Mouse (Mus musculus) forebrain, postnatal 0 days (tissue): ENCODE data around the gene Asb11. TPM values are rescaled to one million over a fixed set of nuclear protein-coding genes. Genes with fewer than 3 reads are reported as not detected.

Source experiments
- ATAC-seq: fragments of 200-750 bp; cut with Nextera tagmentation; 2 replicates; pipeline ENCODE4 v1.8.0; 2017; ENCODE audit warnings: mild to moderate bottlenecking, moderate library complexity
- DNase-seq: peaks from one replicate; pipeline ENCODE4 v3.0.0-alpha.2; 2015
- H3K27ac ChIP-seq: fragments of 300-500 bp; sonication (generic); 2 replicates; pipeline ENCODE4 v1.5.1; 2014; ENCODE audit warnings: low read depth, mild to moderate bottlenecking, antibody characterized with exemption, low read length, moderate library complexity, mixed read lengths
- H3K27me3 ChIP-seq: fragments of 300-500 bp; sonication (generic); 2 replicates; pipeline ENCODE4 v1.6.1; 2014; ENCODE audit warnings: mild to moderate bottlenecking, low read length, mixed read lengths; ENCODE audit not compliant: insufficient read depth
- H3K36me3 ChIP-seq: fragments of 300-500 bp; sonication (generic); 2 replicates; pipeline ENCODE4 v1.6.1; 2014; ENCODE audit warnings: mild to moderate bottlenecking, moderate library complexity; ENCODE audit not compliant: insufficient read depth
- H3K4me1 ChIP-seq: fragments of 300-500 bp; sonication (generic); 2 replicates; pipeline ENCODE4 v1.6.1; 2014; ENCODE audit warnings: antibody characterized with exemption; ENCODE audit not compliant: insufficient read depth
- H3K4me2 ChIP-seq: fragments of 300-500 bp; sonication (generic); 2 replicates; pipeline ENCODE4 v1.6.1; 2014; ENCODE audit warnings: low read depth, mild to moderate bottlenecking, moderate library complexity
- H3K4me3 ChIP-seq: fragments of 300-500 bp; sonication (generic); 2 replicates; pipeline ENCODE4 v1.5.1; 2014; ENCODE audit warnings: low read depth, low read length, mixed read lengths
- H3K9ac ChIP-seq: fragments of 300-500 bp; sonication (generic); 2 replicates; pipeline ENCODE4 v1.6.1; 2014; ENCODE audit warnings: mild to moderate bottlenecking
- H3K9me3 ChIP-seq: fragments of 300-500 bp; sonication (generic); 2 replicates; pipeline ENCODE4 v1.6.1; 2016; ENCODE audit warnings: low read length
- CTCF ChIP-seq: sonication (generic); IDR thresholded peaks from 2 replicates; pipeline ENCODE4 v1.5.1; 2016; ENCODE audit warnings: antibody characterized with exemption, control low read depth, low read depth
- WGBS: fragments of 180-500 bp; shearing (Covaris S2); extraction: QIAGEN DNeasy Blood & Tissue Kit; methylation state at CpG from one replicate; pipeline ENCODE4 v1.1.7; 2014; 5-methylcytosine and 5-hydroxymethylcytosine counted together
- polyA plus RNA-seq: library from polyadenylated mRNA; unstranded; fragments of >200 nt; fragmentation: Nextera tagmentation; extraction: Ambion mirVana; gene quantifications from 2 replicates; pipeline ENCODE4 v1.2.1, GENCODE M21; 2015
- total RNA-seq: library from RNA; depleted of rRNA; stranded (reverse); fragments of >200 nt; gene quantifications from 2 replicates; pipeline ENCODE4 v1.2.3, GENCODE M21; 2014

The Asb11 gene
- total and polyA plus RNA-seq, 2 experiments from 2014 or later: 0.13 TPM; not detected in 1

DNA sequence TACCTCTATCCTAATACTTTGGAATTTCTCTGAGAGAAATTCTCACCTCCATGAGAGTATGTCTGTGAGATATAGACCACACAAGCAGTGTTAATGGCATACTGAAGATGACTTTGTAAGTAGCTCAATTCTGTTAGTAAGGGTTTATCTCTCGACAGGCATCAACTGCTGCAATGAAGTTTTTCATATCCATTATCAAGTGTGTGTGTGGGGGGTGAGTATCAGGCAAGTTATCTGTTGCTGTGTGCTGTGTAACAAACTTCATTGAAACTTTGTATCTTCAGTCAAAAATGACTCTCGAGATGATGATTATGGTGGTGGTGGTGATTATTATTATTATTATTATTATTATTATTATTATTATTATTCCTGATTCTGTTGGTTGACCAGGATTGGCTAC lies 20.0 kb upstream of the Asb11 start:
- ATAC-seq (no peak), DNase-seq (no peak)
- 90% methylated on average over 2 of the region's 2 CpGs for WGBS
- H3K4me1 ChIP-seq: no peaks in the 10 kb centered on the region
- H3K9ac ChIP-seq: no peak overlapping the region
- no peaks in the 10 kb centered on the region for H3K36me3 ChIP-seq
- no peak overlapping the region for H3K4me2 ChIP-seq
- TF ChIP-seq CTCF: no peak
- H3K27ac ChIP-seq: no peak overlapping the region
- no peak overlapping the region for H3K4me3 ChIP-seq
- H3K9me3 ChIP-seq: no peaks in the 10 kb centered on the region
- H3K27me3 ChIP-seq: no peaks in the 10 kb centered on the region

DNA sequence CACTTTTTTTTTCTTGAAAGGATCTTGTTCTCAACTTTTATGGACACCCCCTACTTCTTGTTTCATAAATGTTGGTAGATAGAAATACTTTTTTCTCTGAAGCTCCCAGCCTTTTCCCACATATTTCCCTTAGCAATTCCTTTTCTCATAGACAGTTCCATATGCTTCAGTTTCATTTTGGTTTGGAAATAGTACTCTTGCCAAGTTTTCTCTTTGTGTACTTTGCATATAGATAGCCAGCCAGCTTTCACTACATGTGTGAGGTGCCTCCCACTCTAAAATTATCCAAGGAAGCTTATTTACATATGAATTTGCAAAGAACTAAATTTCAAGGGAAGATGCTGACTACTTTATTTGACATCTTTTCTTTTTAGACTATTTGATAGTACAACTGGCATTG lies 18.8 kb upstream of the Asb11 start:
- H3K36me3 ChIP-seq: no peaks in the 10 kb centered on the region
- TF ChIP-seq CTCF: no peak
- H3K4me3 ChIP-seq: no peak overlapping the region
- ATAC-seq (no peak), DNase-seq (no peak)
- H3K4me2 ChIP-seq: no peak overlapping the region
- H3K27me3 ChIP-seq: no peaks in the 10 kb centered on the region
- no peaks in the 10 kb centered on the region for H3K4me1 ChIP-seq
- no peaks in the 10 kb centered on the region for H3K9me3 ChIP-seq
- no peak overlapping the region for H3K27ac ChIP-seq
- no peak overlapping the region for H3K9ac ChIP-seq

DNA sequence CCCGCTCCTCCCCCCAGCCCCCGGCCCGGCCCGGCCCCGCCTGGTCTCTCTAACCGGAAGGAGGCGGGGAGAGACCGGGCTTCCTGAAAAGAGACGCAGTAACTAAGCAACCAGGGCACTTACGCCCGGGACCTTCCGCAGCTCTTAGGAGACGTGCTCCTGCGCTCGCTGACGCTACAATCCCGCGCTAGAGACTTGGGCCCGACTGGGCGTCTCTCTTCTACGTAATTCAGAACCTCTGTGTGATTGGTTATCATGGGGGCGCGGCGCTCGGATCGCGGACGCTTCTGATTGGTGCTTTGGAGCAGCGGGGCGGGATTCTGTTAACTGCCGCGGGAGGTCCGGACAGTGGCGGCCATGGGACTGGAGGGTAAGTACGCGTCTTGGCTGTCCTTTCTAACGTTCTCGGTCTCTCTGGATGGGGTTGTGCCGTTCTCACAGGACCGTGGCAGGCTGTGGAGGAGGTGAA lies 17.3 kb upstream of the Asb11 start, which contains the start of gene Piga:
TSS of gene Piga (plus strand) at position 317 of the 469 bp plus-strand sequence.
- peak within 1 kb of the TSS; percentile 45 for H3K9ac ChIP-seq
- no peaks in the 10 kb centered on the region for H3K9me3 ChIP-seq
- 21% methylated on average over 40 of the region's 40 CpGs for WGBS
- H3K4me1 ChIP-seq: no peaks in the 10 kb centered on the region
- ATAC-seq: peak; percentile 100
- H3K4me2 ChIP-seq: peak within 1 kb of the TSS; percentile 53
- H3K4me3 ChIP-seq: peak within 1 kb of the TSS; percentile 53
- no peaks in the 10 kb centered on the region for H3K36me3 ChIP-seq
- H3K27ac ChIP-seq: 0 out of 2 replicates have a peak within 1 kb of the TSS, but pooled peaks have one; percentile 40
- DNase-seq: peak; percentile 95
- H3K27me3 ChIP-seq: no peaks in the 10 kb centered on the region
- TF ChIP-seq CTCF: no peak

DNA sequence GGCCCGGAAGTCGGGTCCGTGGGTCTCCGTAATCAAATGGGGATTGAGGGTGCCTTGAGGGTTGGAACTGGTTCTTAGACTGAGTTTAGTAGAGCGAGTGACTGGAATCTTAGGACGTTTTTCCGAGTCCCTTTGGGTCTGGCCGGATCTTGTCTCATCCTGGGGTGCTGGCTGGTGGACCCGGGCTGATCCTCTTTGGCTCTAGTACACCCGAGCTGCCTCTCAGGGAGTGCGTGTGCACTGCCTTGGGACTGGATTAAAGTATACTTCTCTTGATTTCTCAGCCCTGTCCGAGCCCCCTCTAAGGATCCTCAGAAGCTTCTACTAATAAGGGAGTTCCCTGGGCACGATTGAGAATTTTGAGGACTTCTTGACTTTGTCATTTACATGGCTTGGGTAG lies 16.8 kb upstream of the Asb11 start:
- WGBS: 28% methylated on average over 13 of the region's 13 CpGs
- no peaks in the 10 kb centered on the region for H3K27me3 ChIP-seq
- DNase-seq (no peak), ATAC-seq (no peak; the same call in 1 of the 2 replicates)
- H3K36me3 ChIP-seq: no peaks in the 10 kb centered on the region
- no peaks in the 10 kb centered on the region for H3K9me3 ChIP-seq
- no peaks in the 10 kb centered on the region for H3K4me1 ChIP-seq
- H3K27ac ChIP-seq: 0 out of 2 replicates have a peak overlapping the region, but pooled peaks have one; percentile 40
- TF ChIP-seq CTCF: no peak
- peak overlapping the region; percentile 53 for H3K4me3 ChIP-seq
- peak overlapping the region; percentile 45 for H3K9ac ChIP-seq
- H3K4me2 ChIP-seq: peak overlapping the region; percentile 53

DNA sequence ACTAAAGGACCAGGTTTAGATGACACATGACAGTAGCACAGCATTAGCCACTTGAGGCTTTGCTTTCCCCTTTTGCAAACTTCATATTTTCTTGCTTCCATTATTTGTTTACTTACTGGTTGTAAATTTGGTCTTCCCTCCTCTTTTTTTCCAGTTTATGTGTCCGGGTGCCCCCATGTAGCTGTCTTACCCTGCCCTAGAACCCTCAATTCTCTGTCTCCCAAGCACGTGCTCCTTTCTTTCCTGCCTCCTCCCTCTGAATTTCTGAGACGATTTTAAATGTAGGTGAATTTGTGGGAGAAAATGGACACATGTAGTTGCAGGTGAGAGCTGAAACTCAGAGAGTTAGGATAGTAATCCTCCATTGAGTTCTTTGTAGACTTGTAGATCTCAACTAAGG lies 16.3 kb upstream of the Asb11 start:
- Histone ChIP-seq H3K9ac (no peak overlapping the region), H3K4me1 (no peaks in the 10 kb centered on the region), H3K9me3 (no peaks in the 10 kb centered on the region), H3K27ac (no peak overlapping the region), H3K36me3 (no peaks in the 10 kb centered on the region), H3K4me3 (peak overlapping the region; percentile 53; the same call in 1 of the 2 replicates), H3K4me2 (peak overlapping the region; percentile 53), H3K27me3 (no peaks in the 10 kb centered on the region)
- 51% methylated on average over 3 of the region's 3 CpGs for WGBS
- no peak for TF ChIP-seq CTCF
- ATAC-seq: no peak
- DNase-seq: no peak

DNA sequence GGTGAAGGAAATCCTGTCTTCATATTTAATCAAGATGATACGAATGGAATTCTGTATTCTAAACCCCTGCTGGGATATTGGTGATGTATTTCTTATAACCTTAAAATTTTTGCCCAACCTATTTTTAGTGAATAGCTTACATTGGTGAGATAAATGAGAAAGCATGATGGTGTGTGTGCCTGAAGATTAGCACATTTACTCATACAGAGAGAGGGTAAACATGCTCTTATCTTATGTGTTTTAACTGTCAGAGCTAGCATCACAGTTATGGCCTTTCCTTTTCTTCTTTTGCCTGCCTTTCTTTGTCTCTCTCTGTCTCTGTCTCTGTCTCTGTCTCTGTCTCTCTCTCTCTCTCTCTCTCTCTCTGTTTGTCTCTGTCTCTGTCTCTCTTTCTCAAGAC lies 12.0 kb upstream of the Asb11 start:
- 85% methylated on average over 1 of the region's 1 CpGs for WGBS
- Histone ChIP-seq H3K4me1 (no peaks in the 10 kb centered on the region), H3K27ac (no peak overlapping the region), H3K36me3 (no peaks in the 10 kb centered on the region), H3K9ac (no peak overlapping the region), H3K4me2 (no peak overlapping the region), H3K4me3 (no peak overlapping the region), H3K27me3 (no peaks in the 10 kb centered on the region), H3K9me3 (no peaks in the 10 kb centered on the region)
- TF ChIP-seq CTCF: no peak
- ATAC-seq (no peak), DNase-seq (no peak)

DNA sequence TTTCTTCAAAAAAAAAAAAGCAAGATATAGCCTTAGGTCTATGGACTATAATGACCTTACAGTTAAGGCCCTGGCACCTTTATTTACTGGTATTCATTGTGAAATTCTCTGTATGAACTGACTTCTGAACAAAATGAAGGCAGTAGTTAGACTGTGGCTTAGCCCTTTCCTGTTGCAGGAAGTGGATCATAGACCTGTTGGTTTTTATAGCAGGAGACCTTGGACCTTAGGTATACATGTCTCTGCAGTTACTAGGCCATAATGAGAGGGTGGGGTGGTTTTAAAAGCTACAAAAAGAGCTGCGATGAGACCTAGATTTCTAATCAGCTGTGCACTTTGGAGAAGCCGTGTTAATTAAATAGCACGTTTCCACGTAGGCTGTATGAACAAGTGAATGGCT lies 9.5 kb upstream of the Asb11 start:
- DNase-seq (no peak), ATAC-seq (no peak)
- no peaks in the 10 kb centered on the region for H3K9me3 ChIP-seq
- H3K4me3 ChIP-seq: no peak overlapping the region
- TF ChIP-seq CTCF: no peak
- H3K27me3 ChIP-seq: no peaks in the 10 kb centered on the region
- no peak overlapping the region for H3K9ac ChIP-seq
- H3K4me2 ChIP-seq: no peak overlapping the region
- H3K4me1 ChIP-seq: no peaks in the 10 kb centered on the region
- WGBS: 90% methylated on average over 4 of the region's 4 CpGs
- peaks cover 3% of the 10 kb centered on the region; the same call in 1 of the 2 replicates for H3K36me3 ChIP-seq
- H3K27ac ChIP-seq: no peak overlapping the region
